Mouse (Mus musculus) CH12F3 (cell line): Measurements from ENCODE around the gene Rreb1.

Experiments used
- in situ Hi-C: fragments of 300-500 bp; cut with MboI; formaldehyde crosslinking; loops from 2 replicates; pipeline ENCODE4 v1.14.3; 2020; ENCODE audit warnings: low sequenced_read_pairs

The Rreb1 gene

DNA sequence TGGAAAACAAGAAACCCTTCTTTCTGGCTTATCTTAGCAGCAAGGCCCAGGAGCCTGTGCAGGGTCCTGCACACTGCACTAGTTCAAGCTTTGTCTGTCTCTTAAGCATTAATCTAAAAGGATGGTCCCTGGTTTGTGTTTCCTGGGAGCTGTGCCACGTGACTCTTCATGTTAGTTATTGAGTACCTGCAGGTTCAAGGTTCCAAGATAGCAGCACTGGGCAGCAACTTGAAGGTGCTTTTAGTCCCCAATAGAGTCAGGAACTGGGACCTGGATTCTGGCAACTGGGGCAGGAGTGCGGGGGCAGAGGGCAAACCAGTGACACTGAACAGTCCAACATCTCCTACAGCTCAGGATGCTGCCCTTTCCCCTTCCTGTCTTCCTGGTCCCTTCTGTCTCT, 162.0 kb downstream of the Rreb1 start:
- in situ Hi-C loops, result loop anchor here (25.0 kb wide), 1 partner anchor 478 kb away; no protein-coding TSS in a partner anchor

DNA sequence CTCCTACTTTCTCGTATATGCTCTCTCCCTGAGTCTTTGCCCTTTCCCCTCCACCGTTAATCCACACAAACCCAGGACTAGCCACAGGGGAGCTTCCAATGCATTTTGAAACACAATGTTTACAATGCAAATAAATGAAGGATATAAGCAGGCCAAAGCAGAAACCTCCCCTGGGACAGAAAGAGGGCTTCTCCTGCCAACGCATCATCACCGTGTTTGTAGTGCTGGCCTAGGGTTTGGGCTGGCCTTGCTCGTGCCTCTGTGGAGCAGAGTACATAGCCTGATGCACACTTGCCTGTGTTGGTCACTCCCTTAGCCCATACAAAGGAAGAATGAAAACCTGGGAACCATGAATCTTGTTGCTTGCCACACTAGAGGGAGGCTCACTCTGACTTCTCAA, 162.4 kb downstream of the Rreb1 start:
- in situ Hi-C loops, result loop anchor here (25.0 kb wide), 1 partner anchor 478 kb away; no protein-coding TSS in a partner anchor

DNA sequence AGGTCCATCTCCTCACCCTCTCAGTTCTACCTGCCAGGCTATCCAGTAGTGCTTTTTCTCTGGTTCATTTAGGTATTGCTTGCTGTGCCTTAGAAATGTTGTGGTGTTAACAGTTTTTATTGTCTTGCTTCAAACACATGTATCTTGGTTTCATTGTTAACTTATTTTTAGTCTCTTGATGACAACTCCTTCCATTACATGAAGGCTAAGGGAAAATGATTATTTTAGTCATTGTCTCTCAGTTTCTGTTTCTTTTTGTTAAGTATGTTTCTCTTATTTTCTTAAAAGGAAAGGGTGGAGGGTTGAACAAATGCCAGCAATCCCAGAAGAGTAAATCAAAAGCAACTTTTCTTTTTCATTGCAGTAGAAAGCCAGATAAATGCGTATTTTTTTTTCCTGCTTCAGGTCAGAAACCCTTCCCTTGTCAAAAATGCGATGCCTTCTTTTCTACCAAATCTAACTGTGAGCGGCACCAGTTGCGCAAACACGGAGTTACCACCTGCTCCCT, 163.0 kb downstream of the Rreb1 start:
- in situ Hi-C loops, result loop anchor here (25.0 kb wide), 1 partner anchor 479 kb away; no protein-coding TSS in a partner anchor

- in situ Hi-C loops, result loop anchor here (25.0 kb wide), 1 partner anchor 480 kb away; no protein-coding TSS in a partner anchor
These were observed 164.0 kb downstream of the Rreb1 start for GRCm38 (mm10) chr13:37941950-37942886.

- in situ Hi-C loops, result loop anchor here (25.0 kb wide), 1 partner anchor 481 kb away; no protein-coding TSS in a partner anchor
These were observed 164.7 kb downstream of the Rreb1 start for GRCm38 (mm10) chr13:37942887-37943331.

DNA sequence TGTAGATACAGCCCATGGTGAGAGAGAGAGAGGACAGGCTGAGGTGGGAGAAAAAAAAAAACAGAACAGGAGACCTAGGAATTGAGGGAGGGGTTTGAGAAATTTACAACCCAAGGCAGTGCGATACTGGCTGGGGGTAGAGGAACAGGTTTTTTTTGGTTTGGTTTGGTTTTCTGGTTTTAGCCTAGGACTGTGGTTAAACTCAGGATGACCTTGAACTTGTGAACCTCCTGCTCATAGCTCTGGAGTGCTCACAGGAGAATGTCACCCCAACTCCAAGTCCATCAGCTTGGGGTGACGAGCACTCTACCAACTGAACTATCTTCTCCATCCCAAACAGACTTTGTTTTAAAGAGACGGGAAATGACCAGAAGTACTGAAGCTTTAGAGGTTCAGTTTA, 165.3 kb downstream of the Rreb1 start:
- in situ Hi-C loops, result loop anchor here (25.0 kb wide), 1 partner anchor 481 kb away; no protein-coding TSS in a partner anchor

- in situ Hi-C loops, result loop anchor here (25.0 kb wide), 1 partner anchor 482 kb away; no protein-coding TSS in a partner anchor
These were observed 166.1 kb downstream of the Rreb1 start for GRCm38 (mm10) chr13:37944306-37944705.

- in situ Hi-C loops, result loop anchor here (25.0 kb wide), 1 partner anchor 483 kb away; no protein-coding TSS in a partner anchor
These were observed 167.2 kb downstream of the Rreb1 start for GRCm38 (mm10) chr13:37945392-37945791.

GRCm38 (mm10) chr13:37946734-37947133, 168.5 kb downstream of the Rreb1 start:
- in situ Hi-C loops, result loop anchor here (25.0 kb wide), 1 partner anchor 484 kb away; no protein-coding TSS in a partner anchor

- in situ Hi-C loops, result no loop called here
These were observed 174.8 kb downstream of the Rreb1 start for GRCm38 (mm10) chr13:37952981-37953380.

GRCm38 (mm10) chr13:37954318-37954717, 176.1 kb downstream of the Rreb1 start:
- in situ Hi-C loops, result no loop called here

DNA sequence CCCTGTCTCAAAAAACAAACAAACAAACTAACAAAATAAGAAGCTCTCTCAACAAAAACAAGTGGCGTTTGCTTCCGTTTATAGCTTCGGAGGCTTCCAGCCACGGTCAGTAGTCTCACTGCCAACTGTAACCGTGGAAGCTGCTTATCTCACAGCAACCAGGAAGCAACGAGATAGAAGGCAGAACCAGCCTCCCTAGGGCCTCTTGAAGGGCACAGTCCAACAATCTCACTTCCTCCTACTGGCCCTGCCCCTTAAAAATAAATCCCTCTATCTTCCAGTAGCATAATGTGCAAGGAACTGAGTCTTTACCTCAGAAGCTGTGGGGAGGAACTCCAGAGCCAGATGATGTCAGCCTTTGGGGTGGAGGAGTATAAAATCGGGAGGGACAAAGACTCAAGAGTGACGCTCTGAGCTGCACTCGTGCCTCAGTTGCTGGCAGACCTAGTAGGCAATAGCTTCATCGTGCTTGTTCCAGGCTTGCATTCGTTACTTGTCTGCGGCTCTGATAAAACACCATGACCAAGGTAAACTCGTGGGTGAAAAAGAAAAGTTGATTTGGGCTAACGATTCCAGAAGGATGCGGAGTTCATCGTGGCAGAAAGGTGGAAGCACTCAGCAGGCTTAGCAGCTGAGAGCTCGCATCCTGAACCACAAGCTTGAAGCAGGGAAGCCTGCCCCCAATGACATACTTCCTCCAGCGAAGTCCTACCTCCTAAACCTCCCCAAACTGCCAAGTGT, 180.5 kb downstream of the Rreb1 start:
- in situ Hi-C loops, result no loop called here

GRCm38 (mm10) chr13:37959239-37959907, 181.2 kb downstream of the Rreb1 start:
- in situ Hi-C loops, result no loop called here

- in situ Hi-C loops, result no loop called here
These were observed 181.7 kb downstream of the Rreb1 start for GRCm38 (mm10) chr13:37959936-37960335.

DNA sequence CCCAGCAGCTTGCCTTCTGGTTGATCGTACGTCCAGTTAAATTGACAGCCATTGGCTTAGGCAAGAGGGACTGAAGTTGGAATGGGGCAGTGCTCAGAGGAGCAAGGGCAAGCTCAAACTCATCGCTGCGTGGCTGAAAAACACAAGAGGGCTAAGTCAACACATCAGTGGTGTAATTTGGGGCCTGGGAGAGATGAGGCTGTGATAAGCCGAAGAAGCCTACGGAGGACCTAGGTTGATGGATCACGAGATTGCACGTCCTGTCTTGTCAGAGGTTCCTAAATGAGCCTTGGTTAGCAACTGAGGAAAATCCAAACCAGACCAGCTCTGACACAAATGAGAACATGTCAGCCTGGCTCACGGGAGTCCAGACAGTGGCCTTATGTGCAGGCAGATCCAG, 184.3 kb downstream of the Rreb1 start:
- in situ Hi-C loops, result no loop called here

GRCm38 (mm10) chr13:37963354-37964007, 185.3 kb downstream of the Rreb1 start:
- in situ Hi-C loops, result no loop called here

DNA sequence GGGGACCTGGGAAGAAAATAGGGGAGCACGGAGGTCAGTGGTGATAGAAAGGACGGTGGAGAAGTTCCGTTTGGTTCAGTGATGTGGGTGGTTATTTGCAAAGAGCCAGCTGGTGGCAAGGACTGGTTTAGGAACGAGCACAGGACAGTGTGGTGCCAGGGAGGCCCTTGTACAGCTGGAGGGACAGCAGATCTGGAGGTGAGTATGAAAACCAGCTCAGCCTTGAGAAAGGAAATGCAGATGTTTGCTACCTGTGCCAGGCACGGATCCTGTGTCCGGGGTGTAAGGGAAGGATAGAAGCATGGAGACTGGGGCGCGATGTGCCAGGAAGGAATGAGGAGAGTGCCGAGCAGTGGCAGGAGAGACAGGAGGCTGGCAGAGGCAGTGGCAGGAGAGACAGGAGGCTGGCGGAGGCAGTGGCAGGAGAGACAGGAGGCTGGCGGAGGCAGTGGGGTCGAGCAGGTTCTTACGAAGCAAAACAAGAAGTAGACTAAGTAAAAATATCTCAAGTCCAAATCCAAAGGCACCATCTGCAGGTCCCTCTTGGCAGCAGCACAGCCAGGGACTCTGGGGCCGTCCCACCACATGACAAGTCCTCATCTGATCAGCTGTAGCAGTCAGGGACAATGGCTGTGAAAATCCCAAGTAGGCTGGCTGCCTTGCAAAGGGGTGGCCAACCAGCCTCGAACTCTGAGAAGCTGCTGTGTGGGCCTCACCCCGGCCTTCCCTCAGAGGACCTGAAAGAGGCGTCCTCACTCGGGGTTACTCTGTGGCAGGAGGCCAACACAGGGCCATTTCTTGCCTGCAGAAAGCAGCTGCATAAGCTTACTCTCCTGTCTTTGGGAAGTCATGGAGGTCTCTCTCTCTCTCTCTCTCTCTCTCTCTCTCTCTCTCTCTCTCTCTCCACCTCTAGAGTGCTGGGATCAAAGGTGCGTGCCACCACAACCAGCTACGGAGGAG, 186.2 kb downstream of the Rreb1 start:
- in situ Hi-C loops, result no loop called here

DNA sequence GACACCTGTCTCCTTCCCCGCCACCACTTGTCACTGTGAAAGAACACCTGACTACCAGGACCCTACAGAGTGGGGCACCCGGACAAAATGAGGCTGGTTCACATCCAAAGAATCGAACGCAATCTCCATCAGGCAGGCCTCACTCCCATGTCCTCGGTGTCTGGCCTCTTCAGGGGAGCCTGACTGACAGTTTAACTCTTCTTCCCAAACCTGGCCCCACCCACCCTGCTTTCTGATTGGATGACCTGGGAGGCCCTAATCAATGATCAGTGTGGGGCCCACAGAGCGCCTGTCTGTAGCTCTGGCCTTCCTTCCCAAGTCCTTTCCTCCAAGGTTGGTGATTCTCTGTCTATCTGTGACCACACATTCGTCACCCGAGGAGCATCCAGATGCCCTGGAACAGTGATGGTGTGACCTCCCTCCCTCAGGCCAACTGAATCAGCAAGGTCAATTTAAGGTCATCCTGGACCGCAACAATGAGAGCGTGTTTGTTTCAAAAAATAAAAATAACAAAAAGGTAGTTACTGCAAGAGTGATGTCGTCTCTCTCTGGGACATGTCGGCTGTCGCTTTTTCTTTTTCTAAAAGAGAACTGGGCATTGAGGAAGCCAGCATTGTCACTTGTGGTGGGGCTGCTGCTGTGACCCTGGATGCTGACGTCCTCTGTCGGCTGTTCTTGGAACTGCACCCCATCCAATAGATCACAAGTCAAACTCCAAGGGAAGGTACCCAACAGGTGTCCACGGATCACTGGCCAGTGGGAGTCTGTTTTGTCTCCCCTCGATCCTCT, 187.1 kb downstream of the Rreb1 start:
- in situ Hi-C loops, result no loop called here
